Mouse (Mus musculus): ENCODE measurements around the gene Glg1.

DNA sequence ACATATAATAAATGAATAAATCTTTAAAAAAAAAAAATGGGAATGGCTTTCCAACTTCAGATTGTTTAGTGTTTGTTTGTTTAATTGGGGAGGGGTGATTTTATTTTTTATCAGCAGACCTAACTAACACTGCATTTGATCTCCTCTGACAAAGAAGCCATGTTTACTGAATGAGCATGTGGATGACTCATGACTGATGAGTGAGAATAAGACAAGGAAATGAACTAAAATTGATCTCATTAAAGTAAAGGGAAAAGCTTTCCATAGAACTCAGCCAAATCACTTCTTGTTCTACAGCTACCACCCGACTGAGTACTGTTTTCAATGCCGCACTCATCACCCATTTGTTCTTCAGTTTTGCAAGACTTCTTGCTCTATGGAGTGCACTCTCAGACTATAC, 25.3 kb downstream of the Glg1 start:
- TF ChIP-seq POLR2A (IDR thresholded peaks at IDR 0.05; ENCODE audit: extremely low read depth, insufficient read depth, low read length) (no peak), CTCF (IDR thresholded peaks at IDR 0.05; ENCODE audit: extremely low read depth, insufficient read depth, low read length) (no peak)
